Mouse (Mus musculus) T-helper 17 cell (primary cell): ENCODE data around the gene Il20.

ENCODE experiments used
- in situ Hi-C, 2 experiments: fragments of 300-600 bp; cut with MboI, MseI; formaldehyde crosslinking; loops; 1 replicate in 1 of 2; 2 replicates in 1 of 2; pipeline ENCODE4 v1.15.1; 2025; ENCODE audit warnings: high pct_unique_total_duplicates in 2 of 2

Il20 gene

DNA sequence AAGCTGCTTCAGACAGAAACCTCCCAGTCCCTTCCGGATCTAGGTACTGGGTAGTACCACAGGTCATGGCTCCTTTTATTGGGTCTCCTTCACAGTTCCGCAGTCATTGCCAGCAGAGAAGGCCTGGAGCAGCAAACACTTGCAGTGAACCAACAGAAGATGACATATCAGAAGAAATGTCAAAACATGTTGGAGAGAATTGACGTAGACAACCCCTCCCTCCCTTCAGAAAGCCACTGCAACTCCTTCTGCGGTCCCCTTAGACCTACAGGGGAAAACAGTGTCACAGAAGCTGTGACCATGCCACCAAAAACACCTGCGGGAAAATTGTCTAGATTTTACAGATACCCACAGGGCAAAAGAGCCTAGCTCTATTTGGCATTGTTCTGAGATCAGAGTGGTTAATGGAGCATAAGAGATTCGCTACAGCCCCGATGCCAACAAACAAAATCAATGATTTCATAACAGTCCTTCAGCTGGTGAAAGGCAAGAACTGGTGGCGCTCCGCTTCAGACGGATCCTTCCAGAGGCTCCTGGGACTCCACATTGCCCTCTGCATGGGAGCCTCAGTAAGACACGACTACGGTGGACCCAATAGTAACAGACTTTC, at the start of gene Il20:
Il20 (minus strand) TSS at position 51 of the 610 bp plus-strand sequence.
- in situ Hi-C loops = no loop called here

DNA sequence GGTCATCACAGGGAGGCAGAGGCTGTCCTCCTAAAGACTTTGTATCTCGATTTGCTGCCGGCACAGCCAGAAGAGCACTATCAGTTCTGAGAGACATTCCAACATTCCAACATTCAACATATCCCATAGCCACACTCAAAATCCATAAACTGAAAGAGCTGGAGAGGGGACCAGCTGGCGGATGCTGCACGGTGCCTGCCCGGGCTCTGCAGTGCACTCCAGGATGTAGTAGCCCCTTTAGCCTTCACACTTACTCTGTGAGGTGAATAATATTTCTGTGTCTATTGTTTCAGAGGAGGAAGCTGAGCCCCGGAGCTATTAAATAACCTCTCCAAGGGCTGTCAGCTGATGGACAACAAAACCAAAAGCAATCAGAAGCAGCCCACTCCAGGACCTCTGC, 35.7 kb upstream of the Il20 start:
- in situ Hi-C loops = no loop called here

GRCm38 (mm10) chr1:130941801-130942200, 30.6 kb upstream of the Il20 start:
- in situ Hi-C loops = no loop called here

- in situ Hi-C loops = no loop called here
Observed at GRCm38 (mm10) chr1:130940065-130940687, 28.9 kb upstream of the Il20 start, which contains the start of gene Il19. Gene Il19 (minus strand): TSS chr1:130940115.

GRCm38 (mm10) chr1:130938192-130938591, 26.9 kb upstream of the Il20 start:
- in situ Hi-C loops = no loop called here

GRCm38 (mm10) chr1:130937170-130937569, 25.9 kb upstream of the Il20 start:
- in situ Hi-C loops = no loop called here

DNA sequence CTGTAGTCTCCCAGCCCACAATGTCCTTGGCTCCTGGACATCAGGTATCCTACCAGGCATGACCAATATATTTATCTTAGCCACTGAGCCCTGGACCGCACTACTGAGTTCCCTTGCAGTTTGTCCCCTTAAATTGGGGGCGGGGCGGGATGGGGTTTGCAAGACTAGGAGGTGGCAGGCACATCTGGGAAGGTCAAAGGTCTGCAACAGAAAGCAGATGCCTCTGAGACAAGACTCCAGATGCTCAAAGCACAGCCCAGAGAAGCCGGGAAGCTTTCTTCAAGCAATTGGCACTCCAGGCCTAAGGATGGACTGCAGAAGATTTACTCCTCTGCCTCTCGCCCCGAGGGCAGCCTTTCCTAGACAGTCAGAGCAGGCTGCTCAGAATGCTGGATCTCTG, 25.1 kb upstream of the Il20 start:
- in situ Hi-C loops = no loop called here

GRCm38 (mm10) chr1:130926484-130926883, 15.2 kb upstream of the Il20 start:
- in situ Hi-C loops = loop anchor here in 1 of 2 experiments (5.0 kb wide), 1 partner anchor 49 kb away; no protein-coding TSS in a partner anchor

GRCm38 (mm10) chr1:130918323-130918980, 7.2 kb upstream of the Il20 start:
- in situ Hi-C loops = no loop called here

GRCm38 (mm10) chr1:130902505-130902904, 8.7 kb downstream of the Il20 start:
- in situ Hi-C loops = no loop called here

DNA sequence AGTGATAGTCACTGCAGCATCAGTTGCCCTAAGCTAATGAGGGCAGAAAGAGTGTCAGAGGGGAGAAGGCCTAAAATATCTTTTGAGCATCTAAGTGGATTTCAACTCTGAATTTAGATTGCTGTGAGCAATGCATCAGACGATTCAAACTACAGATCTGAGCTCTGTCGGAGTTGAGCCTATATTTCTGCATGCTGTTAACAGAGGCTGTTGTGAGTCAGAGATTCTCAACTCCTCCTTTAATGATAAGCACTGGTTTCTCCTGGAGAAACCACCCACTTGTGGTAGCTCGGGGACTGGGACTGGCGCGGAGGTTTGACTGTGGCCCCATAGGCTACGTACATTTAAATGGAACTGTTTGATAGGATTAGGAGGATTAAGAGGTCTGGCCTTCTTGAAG, 16.8 kb downstream of the Il20 start:
- in situ Hi-C loops = no loop called here

DNA sequence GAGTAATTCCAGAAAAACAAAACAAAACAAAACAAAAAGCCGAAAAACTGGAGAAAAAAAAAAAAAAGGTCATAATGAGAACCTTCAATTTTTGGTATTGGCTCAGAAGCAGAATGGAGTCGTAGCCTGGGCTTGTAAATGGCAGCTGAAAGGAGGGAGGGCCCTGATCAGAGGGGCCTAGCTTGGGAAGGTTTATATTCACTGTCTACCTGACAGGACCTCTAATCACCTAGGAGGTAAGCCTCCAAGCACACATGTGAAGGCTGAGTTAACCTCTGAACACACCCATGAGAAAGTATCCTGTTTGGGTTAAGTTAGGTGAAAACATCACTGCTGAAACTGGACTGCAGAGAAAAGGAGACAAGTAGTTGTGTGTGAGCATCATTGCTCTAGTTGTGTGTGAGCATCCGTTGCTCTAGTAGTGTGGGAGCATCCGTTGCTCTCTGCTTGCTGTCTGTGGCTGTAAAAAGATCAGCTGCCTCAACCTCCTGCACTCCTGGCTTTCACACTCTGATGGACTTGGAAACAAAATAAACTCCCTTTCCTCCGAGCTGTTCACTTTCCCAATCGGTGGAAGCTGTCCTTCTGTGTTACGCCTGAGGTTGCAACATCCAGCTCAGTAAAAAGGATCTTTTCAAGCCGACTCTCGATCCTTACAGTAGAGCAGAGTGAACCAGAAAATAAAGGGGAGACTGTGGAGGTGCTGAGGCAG, 17.8 kb downstream of the Il20 start:
- in situ Hi-C loops = no loop called here

GRCm38 (mm10) chr1:130892446-130892845, 18.8 kb downstream of the Il20 start:
- in situ Hi-C loops = no loop called here

GRCm38 (mm10) chr1:130887354-130887753, 23.9 kb downstream of the Il20 start, which contains the start of gene Il24:
Gene Il24 (minus strand): TSS chr1:130887454.
- in situ Hi-C loops = loop anchor here in 1 of 2 experiments (10.0 kb wide), 1 partner anchor 647 kb away; no protein-coding TSS in a partner anchor

DNA sequence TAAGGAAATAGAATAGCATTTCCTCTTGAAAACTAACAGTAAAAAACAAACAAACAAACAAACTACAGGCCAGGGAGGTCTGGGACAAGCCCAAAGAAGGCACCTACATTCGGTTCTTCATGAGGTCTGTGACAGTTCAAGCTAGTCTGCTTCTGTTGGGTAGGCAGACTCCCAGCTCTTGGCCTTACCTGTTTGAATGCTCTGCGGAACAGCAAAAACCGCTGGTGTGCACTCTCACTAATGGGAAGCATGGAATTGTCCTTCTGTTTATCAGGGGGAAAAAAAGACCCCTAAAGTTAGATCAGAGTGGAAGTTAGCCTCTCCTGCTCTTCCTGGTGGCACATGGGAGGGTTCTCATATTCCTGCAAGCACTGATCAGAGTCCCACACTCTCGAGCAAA, 28.1 kb downstream of the Il20 start:
- in situ Hi-C loops = loop anchor here in 1 of 2 experiments (5.0 to 10.0 kb wide), 2 partner anchors 174 to 652 kb away; no protein-coding TSS in a partner anchor

GRCm38 (mm10) chr1:130879927-130880326, 31.3 kb downstream of the Il20 start:
- in situ Hi-C loops = loop anchor here (5.0 to 10.0 kb wide), 4 partner anchors 47 to 655 kb away; no protein-coding TSS in a partner anchor

DNA sequence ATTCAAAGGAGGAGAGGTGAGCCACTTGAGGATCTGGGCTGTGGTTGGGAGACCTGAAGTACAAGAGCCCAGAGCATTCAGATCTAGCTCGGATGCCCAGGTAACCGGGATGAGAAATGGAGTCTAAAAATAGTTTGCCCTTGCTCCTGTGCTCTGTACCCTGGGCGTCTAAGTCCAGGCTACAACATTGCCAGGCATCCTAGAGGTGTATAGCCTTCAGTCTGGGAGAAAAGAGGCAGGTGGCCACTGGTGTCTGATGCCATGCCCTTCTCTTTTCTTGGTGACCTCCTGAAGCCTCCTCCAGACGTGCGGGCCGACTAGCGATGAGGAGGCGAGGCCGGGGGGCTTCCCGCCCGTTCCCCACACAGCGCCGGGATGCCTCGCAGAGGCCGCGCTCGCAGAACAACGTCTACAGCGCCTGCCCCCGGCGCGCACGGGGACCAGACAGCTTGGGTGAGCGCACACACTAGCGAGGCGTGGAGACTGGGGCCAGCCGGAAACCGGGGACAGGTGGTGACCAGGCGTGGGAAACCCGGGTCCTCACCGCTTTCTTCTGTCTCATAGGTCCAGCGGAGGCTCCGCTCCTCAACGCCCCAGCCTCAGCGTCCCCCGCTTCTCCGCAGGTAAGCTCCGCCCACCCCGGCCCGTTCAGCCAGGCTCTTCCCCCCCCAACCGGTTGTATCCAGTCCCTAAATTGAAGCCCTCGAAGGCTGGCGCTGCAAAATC, 33.2 kb downstream of the Il20 start:
- in situ Hi-C loops = loop anchor here (5.0 kb wide), 2 partner anchors 49 to 174 kb away; no protein-coding TSS in a partner anchor

DNA sequence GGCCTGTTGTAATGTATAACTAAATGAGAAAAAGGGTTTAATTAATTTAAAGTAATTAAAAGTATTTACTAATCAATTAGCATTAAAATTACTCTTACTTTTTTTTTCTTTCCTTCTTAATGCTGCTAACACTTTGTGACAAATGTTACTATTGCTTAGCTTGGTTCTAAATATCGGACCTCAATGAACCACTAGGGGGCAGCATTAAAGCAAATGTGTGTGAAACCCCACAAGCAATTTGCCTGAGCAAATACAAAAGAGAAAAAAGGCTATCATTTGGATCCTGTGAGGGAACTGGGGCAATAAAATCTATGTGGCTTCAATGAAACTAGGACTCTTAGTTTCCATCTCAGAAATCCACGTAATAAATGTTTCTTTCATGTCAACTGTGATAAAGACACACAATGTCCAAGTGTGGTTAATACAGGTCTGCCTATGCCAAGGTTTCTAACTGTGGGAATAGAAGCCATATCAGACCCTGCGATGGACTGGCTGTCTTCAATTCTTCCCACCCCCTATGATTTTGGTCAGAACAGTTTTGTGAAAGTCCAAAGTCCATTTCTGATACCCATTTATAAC, 34.2 kb downstream of the Il20 start:
- in situ Hi-C loops = loop anchor here (5.0 kb wide), 2 partner anchors 50 to 175 kb away; no protein-coding TSS in a partner anchor

- in situ Hi-C loops = loop anchor here (5.0 kb wide), 2 partner anchors 51 to 176 kb away; no protein-coding TSS in a partner anchor
Observed at GRCm38 (mm10) chr1:130875910-130876309, 35.3 kb downstream of the Il20 start.

GRCm38 (mm10) chr1:130875139-130875538, 36.1 kb downstream of the Il20 start:
- in situ Hi-C loops = loop anchor here (5.0 kb wide), 2 partner anchors 52 to 177 kb away; no protein-coding TSS in a partner anchor
